Mouse (Mus musculus) embryonic facial prominence, embryonic 11.5 days (tissue): ENCODE measurements around the gene Satb1. TPM values are rescaled to one million over a fixed set of nuclear protein-coding genes. Genes with fewer than 3 reads are reported as not detected.

ENCODE experiments used
- ATAC-seq: fragments of 200-750 bp; cut with Nextera tagmentation; replicated peaks from 2 replicates; pipeline ENCODE4 v1.8.0; 2017; ENCODE audit warnings: low read depth; ENCODE audit not compliant: insufficient number of reproducible peaks, low FRiP score, low TSS enrichment
- DNase-seq: peaks from one replicate; pipeline ENCODE4 v3.0.0-alpha.2; 2015; ENCODE audit warnings: low spot score
- H3K27ac ChIP-seq: fragments of 300-500 bp; sonication (generic); replicated peaks from 2 replicates; pipeline ENCODE4 v1.5.1; 2014; ENCODE audit warnings: mild to moderate bottlenecking, low read depth, low read length, control low read depth
- H3K27me3 ChIP-seq: fragments of 300-500 bp; sonication (generic); 2 replicates; pipeline ENCODE4 v1.6.1; 2014; ENCODE audit warnings: mild to moderate bottlenecking, low read length, moderate library complexity, mixed read lengths; ENCODE audit not compliant: control insufficient read depth, insufficient read depth
- H3K36me3 ChIP-seq: fragments of 300-500 bp; sonication (generic); replicated peaks from 2 replicates; pipeline ENCODE4 v1.6.1; 2014; ENCODE audit warnings: low read depth, mild to moderate bottlenecking, low read length, moderate library complexity, mixed read lengths; ENCODE audit not compliant: control insufficient read depth, insufficient read depth
- H3K4me1 ChIP-seq: fragments of 300-500 bp; sonication (generic); 2 replicates; pipeline ENCODE4 v1.6.1; 2014; ENCODE audit warnings: low read length, mixed read lengths; ENCODE audit not compliant: control insufficient read depth, insufficient read depth
- H3K4me2 ChIP-seq: fragments of 300-500 bp; sonication (generic); 2 replicates; pipeline ENCODE4 v1.6.1; 2014; ENCODE audit warnings: low read depth, mild to moderate bottlenecking, control low read depth, low read length, moderate library complexity
- H3K4me3 ChIP-seq: fragments of 300-500 bp; sonication (generic); 2 replicates; pipeline ENCODE4 v1.5.1; 2014; ENCODE audit warnings: low read depth, low read length, control low read depth
- H3K9ac ChIP-seq: fragments of 300-500 bp; sonication (generic); replicated peaks from 2 replicates; pipeline ENCODE4 v1.6.1; 2014; ENCODE audit warnings: mild to moderate bottlenecking, control low read depth, low read length
- H3K9me3 ChIP-seq: fragments of 300-500 bp; sonication (generic); replicated peaks from 2 replicates; pipeline ENCODE4 v1.6.1; 2016; ENCODE audit warnings: mild to moderate bottlenecking, low read length, inconsistent platforms, mixed read lengths; ENCODE audit not compliant: control insufficient read depth
- WGBS: fragments of 180-500 bp; shearing (Covaris S2); extraction: QIAGEN DNeasy Blood & Tissue Kit; methylation state at CpG from one replicate; pipeline ENCODE4 v1.1.7; 2014; 5-methylcytosine and 5-hydroxymethylcytosine counted together
- polyA plus RNA-seq: library from polyadenylated mRNA; unstranded; fragments of >200 nt; fragmentation: Nextera tagmentation; extraction: Ambion mirVana; gene quantifications from 2 replicates; pipeline ENCODE4 v1.2.1, GENCODE M21; 2014

Gene Satb1
- polyA plus RNA-seq, 1 experiment from 2014 or later = 17.3 TPM

DNA sequence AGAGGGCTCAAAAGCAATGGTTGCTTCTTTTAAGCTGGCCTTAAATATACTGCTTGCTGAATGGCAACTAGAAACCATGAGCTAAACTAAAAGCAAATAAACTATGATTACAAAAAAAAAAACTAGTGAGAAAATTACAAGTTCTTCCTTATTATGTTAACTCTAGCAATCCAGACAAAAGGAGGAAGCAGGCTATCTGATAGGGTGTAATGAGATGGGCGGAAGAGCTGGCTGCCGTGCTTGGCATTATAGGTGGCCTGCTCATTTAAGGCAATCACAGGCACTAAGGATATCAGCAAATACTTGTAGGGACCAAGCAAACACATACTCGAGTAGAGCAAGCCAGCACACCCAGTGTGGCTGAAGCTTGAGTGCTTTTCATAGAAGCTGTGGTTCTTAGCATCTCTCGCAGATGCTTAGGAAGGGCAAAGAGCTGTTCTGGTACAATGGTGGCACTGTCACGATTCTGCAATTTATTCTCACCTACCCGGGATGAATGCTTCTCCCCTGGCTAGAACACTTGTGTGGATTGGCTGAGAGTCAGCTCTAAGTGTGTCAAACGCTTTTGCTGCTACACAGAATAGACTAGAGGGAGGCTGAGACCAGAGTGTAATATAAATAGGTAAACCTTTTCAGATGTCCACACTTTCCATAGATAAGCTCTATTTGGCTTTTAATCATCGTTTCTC, 49.4 kb downstream of the Satb1 start:
- WGBS = 86% methylated on average over 8 of the region's 8 CpGs
- DNase-seq = no peak
- no peaks in the 10 kb centered on the region for H3K4me1 ChIP-seq
- H3K27ac ChIP-seq = no peak overlapping the region
- no peak overlapping the region for H3K9ac ChIP-seq
- no peak overlapping the region for H3K4me2 ChIP-seq
- no peaks in the 10 kb centered on the region; the same call in none of the 2 replicates for H3K36me3 ChIP-seq
- ATAC-seq = no peak
- H3K9me3 ChIP-seq = no peaks in the 10 kb centered on the region
- H3K27me3 ChIP-seq = no peaks in the 10 kb centered on the region
- no peak overlapping the region for H3K4me3 ChIP-seq

- H3K36me3 ChIP-seq = no peaks in the 10 kb centered on the region; the same call in none of the 2 replicates
- no peak for DNase-seq
- ATAC-seq = no peak
- H3K27ac ChIP-seq = no peak overlapping the region
- no peak overlapping the region for H3K9ac ChIP-seq
- 94% methylated on average over 11 of the region's 11 CpGs for WGBS
- no peaks in the 10 kb centered on the region for H3K4me1 ChIP-seq
- H3K27me3 ChIP-seq = no peaks in the 10 kb centered on the region
- H3K4me3 ChIP-seq = no peak overlapping the region
- H3K9me3 ChIP-seq = no peaks in the 10 kb centered on the region
- H3K4me2 ChIP-seq = no peak overlapping the region
These were observed 53.1 kb downstream of the Satb1 start for GRCm38 (mm10) chr17:51780036-51780435.

DNA sequence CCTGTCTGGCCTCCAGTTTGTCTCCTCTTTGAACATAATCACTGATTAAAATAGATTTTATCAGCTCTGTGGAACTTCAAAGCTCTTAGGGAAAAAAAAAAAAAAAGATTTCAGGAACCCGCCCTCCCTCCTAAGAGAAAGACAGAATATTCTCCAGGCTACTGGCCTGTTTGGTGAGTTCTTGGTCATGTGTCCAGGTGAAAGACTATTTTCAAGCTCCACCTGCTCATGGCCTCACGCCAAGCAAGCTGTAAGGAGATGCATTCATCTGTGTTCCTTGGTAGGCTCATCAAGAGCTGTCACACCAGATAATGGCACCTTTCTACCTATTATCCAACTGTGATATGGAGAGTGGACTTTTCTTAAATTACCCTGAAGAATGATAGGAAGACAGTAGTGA, 54.1 kb downstream of the Satb1 start:
- H3K27me3 ChIP-seq = no peaks in the 10 kb centered on the region
- DNase-seq = no peak

DNA sequence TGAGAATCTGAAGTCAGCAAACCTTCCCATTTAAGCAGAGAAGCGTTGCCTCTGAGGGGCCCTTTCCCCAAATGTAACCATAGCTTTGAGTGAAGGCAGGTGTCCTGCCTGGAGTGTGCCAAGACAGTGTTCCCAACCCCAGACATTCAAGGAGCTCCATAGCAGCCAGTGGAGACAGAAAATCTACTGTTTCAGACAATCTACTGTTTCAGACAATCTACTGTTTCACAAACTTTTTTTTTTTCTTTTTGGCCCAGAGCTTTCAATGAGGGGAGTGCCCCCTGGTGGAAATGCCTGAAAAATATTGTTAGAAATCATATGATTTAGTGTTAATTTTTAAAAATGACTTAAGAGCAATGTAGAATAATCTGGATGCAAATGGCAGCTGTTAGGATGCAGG, 55.3 kb downstream of the Satb1 start:
- Histone ChIP-seq H3K9ac (no peak overlapping the region), H3K4me2 (no peak overlapping the region), H3K9me3 (no peaks in the 10 kb centered on the region), H3K36me3 (no peaks in the 10 kb centered on the region; the same call in none of the 2 replicates), H3K27me3 (no peaks in the 10 kb centered on the region), H3K27ac (no peak overlapping the region), H3K4me1 (no peaks in the 10 kb centered on the region), H3K4me3 (no peak overlapping the region)
- ATAC-seq = no peak
- 81% methylated on average over 1 of the region's 1 CpGs for WGBS
- peak; percentile 68 for DNase-seq

More for the DNA sequence above, 54.1 kb downstream of the Satb1 start:
- H3K9me3 ChIP-seq = no peaks in the 10 kb centered on the region
- H3K9ac ChIP-seq = no peak overlapping the region
- H3K36me3 ChIP-seq = no peaks in the 10 kb centered on the region; the same call in 1 of the 2 replicates
- no peak overlapping the region for H3K27ac ChIP-seq
- no peak overlapping the region for H3K4me2 ChIP-seq
- no peak overlapping the region for H3K4me3 ChIP-seq
- no peaks in the 10 kb centered on the region for H3K4me1 ChIP-seq
- ATAC-seq = no peak
- WGBS = 61% methylated on average over 2 of the region's 2 CpGs

DNA sequence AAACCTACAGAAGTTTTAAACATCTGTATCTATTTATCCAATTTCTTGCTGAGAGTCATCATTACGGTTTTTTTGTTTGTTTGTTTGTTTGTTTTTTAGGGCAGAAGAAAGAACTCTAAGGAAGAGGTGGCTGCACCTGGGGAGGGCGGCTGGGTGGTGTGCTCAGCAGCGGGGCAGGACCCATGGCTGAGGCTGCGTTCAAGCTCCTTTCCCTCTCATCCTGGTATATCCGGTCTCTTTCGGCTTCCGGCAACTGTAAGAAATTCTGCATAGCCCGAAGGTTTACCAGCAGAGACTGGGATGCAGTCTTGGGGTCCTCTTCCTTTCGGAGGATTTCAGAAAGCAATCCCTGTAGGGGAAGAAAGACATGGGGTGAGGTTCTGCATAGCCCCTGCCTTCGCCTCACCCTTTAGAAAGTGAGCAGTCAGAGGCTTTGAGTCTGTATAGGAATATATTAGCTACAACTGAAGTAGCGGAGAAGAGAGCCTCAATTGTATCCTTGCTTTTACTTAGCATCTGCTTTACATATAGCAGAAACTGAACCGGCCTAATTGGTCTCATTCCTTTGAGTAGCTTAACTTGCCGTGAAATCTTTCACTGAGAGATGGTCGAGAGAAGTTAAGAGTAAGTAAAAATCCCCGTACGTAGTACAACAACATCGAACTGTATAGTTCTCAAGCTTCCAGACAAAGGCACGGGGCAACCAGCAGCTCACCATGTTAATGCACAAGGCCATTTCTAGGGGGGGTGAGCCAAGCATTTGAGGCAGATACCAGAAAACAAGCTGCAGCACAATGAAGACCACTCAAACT, 57.8 kb downstream of the Satb1 start:
- ATAC-seq (peak; percentile 44; the same call in 1 of the 2 replicates), DNase-seq (peak; percentile 54)
- H3K4me1 ChIP-seq = no peaks in the 10 kb centered on the region
- WGBS = 54% methylated on average over 18 of the region's 18 CpGs
- H3K27me3 ChIP-seq = no peaks in the 10 kb centered on the region
- H3K9ac ChIP-seq = no peak overlapping the region; the same call in 1 of the 2 replicates
- no peaks in the 10 kb centered on the region; the same call in 1 of the 2 replicates for H3K36me3 ChIP-seq
- H3K27ac ChIP-seq = no peak overlapping the region
- no peaks in the 10 kb centered on the region for H3K9me3 ChIP-seq
- H3K4me2 ChIP-seq = no peak overlapping the region; the same call in 1 of the 2 replicates
- no peak overlapping the region for H3K4me3 ChIP-seq

- Histone ChIP-seq H3K9ac (no peak overlapping the region), H3K4me1 (no peaks in the 10 kb centered on the region; the same call in 1 of the 2 replicates), H3K27ac (no peak overlapping the region), H3K4me2 (no peak overlapping the region), H3K9me3 (no peaks in the 10 kb centered on the region), H3K4me3 (no peak overlapping the region), H3K27me3 (no peaks in the 10 kb centered on the region), H3K36me3 (no peaks in the 10 kb centered on the region)
- no peak for ATAC-seq
- DNase-seq = no peak
- WGBS = 91% methylated on average over 8 of the region's 8 CpGs
These were observed 69.5 kb downstream of the Satb1 start for GRCm38 (mm10) chr17:51763600-51763999.

GRCm38 (mm10) chr17:51762503-51762902, 70.6 kb downstream of the Satb1 start:
- Histone ChIP-seq H3K4me2 (no peak overlapping the region), H3K27ac (no peak overlapping the region), H3K4me1 (no peaks in the 10 kb centered on the region; the same call in 1 of the 2 replicates), H3K9me3 (no peaks in the 10 kb centered on the region), H3K36me3 (no peaks in the 10 kb centered on the region), H3K9ac (no peak overlapping the region), H3K4me3 (no peak overlapping the region), H3K27me3 (no peaks in the 10 kb centered on the region)
- ATAC-seq = no peak
- DNase-seq = no peak
- WGBS = 85% methylated on average over 7 of the region's 7 CpGs
